In the genomic region with DNA sequence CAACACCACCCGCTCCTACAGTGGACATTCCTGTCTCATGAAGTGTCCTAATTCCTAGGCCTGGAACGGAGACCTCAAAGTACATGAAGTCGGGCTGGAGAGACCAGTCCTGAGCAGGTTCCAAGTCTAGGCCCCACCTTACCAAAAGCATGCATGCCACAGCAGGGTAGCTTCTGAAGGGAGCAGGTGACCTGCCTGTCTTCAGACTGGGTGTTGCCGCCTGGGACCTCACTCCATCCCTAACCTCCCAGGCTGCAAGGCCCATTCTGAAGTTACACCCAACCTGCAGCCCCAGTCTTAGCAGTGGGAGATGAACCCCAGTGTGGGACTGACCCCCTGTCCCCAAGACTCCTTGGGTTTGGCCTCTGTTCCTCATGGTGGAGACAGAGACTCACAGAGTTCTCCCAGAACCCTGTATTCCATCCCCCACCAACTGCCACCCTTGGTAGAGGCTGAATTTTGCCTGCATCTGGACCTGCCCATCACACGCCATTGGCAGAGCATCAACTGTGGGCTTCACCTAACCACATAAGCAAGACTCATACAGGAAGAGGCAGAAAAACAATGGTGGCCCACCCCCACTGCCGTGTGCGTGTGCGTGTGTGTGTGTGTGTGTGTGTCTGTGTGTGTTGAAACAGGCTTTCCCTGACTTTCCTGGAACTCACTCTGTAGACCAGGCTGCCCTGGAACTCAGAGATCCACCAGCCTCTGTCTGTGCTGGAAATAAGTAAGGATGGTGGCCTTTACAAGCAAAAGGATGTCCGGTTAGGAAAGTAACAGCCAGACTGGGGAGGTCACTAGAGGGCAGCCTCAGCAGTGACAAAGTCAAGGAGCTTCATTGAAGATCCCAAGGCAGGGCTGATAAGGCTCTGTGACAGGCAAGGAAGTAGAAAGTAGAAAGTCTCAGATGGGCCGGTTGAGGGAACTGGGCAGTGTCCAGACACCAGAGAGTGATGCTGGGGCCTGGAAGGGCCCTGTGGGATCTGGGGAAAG, we compare ENCODE assay signal across 16 mouse cellular contexts. TPM values are rescaled to one million over a fixed set of nuclear protein-coding genes. Genes with fewer than 3 reads are reported as not detected.
DNase-seq lines count a peak whose midpoint lies in the region; ATAC-seq and TF ChIP-seq lines count a peak whose summit lies in the region.
"Had no signal": no experiment of that assay in that cellular context is flagged by ENCODE, and none has a peak within 500 bp of the region (broad histone marks: within the 10 kb centered on the region; RNA-seq: fewer than 3 reads in every experiment).

No protein-coding gene starts in this region.

- no peak overlapping the region for H3K4me2 ChIP-seq in liver, embryonic 14.5 days (ENCODE audit: low read depth)
- H3K4me2 ChIP-seq: forebrain, embryonic 13.5 days; heart, embryonic 15.5 days had no signal

- TF ChIP-seq POLR2A in cerebellum, adult 2 months (IDR thresholded peaks at IDR 0.05; ENCODE audit: borderline replicate concordance, insufficient read depth, low read length), result no peak
- no peak for TF ChIP-seq POLR2A in lung, adult 2 months (IDR thresholded peaks at IDR 0.05; ENCODE audit: borderline replicate concordance, extremely low read depth, low read depth, low read length)

- ATAC-seq in liver, embryonic 14.5 days (ENCODE audit: insufficient read depth), result no peak
- ATAC-seq: forebrain, embryonic 13.5 days had no signal

- no peak overlapping the region for H3K4me3 ChIP-seq in cerebellum, adult 2 months (replicated peaks; ENCODE audit: insufficient read depth, low read depth, low read length)
- no peak overlapping the region for H3K4me3 ChIP-seq in lung, adult 2 months (replicated peaks; ENCODE audit: extremely low read depth, low read depth, low read length)
- no peak overlapping the region for H3K4me3 ChIP-seq in liver, embryonic 14.5 days (ENCODE audit: insufficient read depth in 1 of 2, low read depth in 2 of 2, low read length in 2 of 2)
- no peak overlapping the region for H3K4me3 ChIP-seq in limb, embryonic 10.5 days
- H3K4me3 ChIP-seq: embryonic facial prominence, embryonic 10.5 days; forebrain, embryonic 13.5 days; heart, embryonic 15.5 days had no signal

- no peak for DNase-seq in cerebellum, adult 2 months
- no peak for DNase-seq in cerebellum, adult 11 months
- peak; percentile 15 for DNase-seq in lung, adult 2 months
- DNase-seq in lung, postnatal 14 days, result no peak
- no peak for DNase-seq in liver, embryonic 14.5 days (ENCODE audit: low read depth in 3 of 3, low spot score in 3 of 3)
- DNase-seq in yolk sac, embryonic 10.5 days (ENCODE audit: low spot score), result peak; percentile 41
- no peak for DNase-seq in limb, embryonic 10.5 days (ENCODE audit: low spot score)
- DNase-seq in embryo, embryonic 10 days (ENCODE audit: low spot score), result no peak
- DNase-seq: adrenal gland, postnatal 36 days; cerebellum, adult 18-20 months; gastrocnemius, postnatal 14 days; left cerebral cortex, postnatal 4 days; right cerebral cortex, postnatal 4 days had no signal

- H3K27ac ChIP-seq in cerebellum, adult 2 months (ENCODE audit: insufficient read depth, low read length), result no peak overlapping the region
- H3K27ac ChIP-seq in liver, embryonic 14.5 days, result no peak overlapping the region
- no peak overlapping the region for H3K27ac ChIP-seq in limb, embryonic 10.5 days
- H3K27ac ChIP-seq: embryonic facial prominence, embryonic 10.5 days; forebrain, embryonic 13.5 days; heart, embryonic 15.5 days had no signal

- no peaks in the 10 kb centered on the region for H3K36me3 ChIP-seq in liver, embryonic 14.5 days (replicated peaks; ENCODE audit: control insufficient read depth, insufficient read depth, low read depth)
- H3K36me3 ChIP-seq in limb, embryonic 10.5 days, result 0 out of 2 replicates have a peak, but pooled peaks cover 4% of the 10 kb centered on the region
- H3K36me3 ChIP-seq: embryonic facial prominence, embryonic 10.5 days; heart, embryonic 15.5 days had no signal

- no peak for TF ChIP-seq EP300 in liver, embryonic 14.5 days (IDR thresholded peaks at IDR 0.05; ENCODE audit: low read depth)

- no peak overlapping the region for H3K9ac ChIP-seq in liver, embryonic 14.5 days (replicated peaks)
- H3K9ac ChIP-seq: forebrain, embryonic 13.5 days; heart, embryonic 15.5 days had no signal

- no peaks in the 10 kb centered on the region for H3K27me3 ChIP-seq in cerebellum, adult 2 months (ENCODE audit: control insufficient read depth, insufficient read depth, low read length)
- H3K27me3 ChIP-seq in liver, embryonic 14.5 days (ENCODE audit: control insufficient read depth, insufficient read depth, low read length), result no peaks in the 10 kb centered on the region
- peaks cover 32% of the 10 kb centered on the region for H3K27me3 ChIP-seq in limb, embryonic 10.5 days (ENCODE audit: low read depth, poor library complexity, severe bottlenecking)
- H3K27me3 ChIP-seq: forebrain, embryonic 13.5 days had no signal

- H3K9me3 ChIP-seq in liver, embryonic 14.5 days (ENCODE audit: control insufficient read depth, low read length), result no peaks in the 10 kb centered on the region
- H3K9me3 ChIP-seq in limb, embryonic 10.5 days (replicated peaks), result no peaks in the 10 kb centered on the region
- H3K9me3 ChIP-seq: embryonic facial prominence, embryonic 10.5 days; forebrain, embryonic 13.5 days; heart, embryonic 15.5 days had no signal

- H3K4me1 ChIP-seq in cerebellum, adult 2 months (ENCODE audit: control insufficient read depth, insufficient read depth, low read length), result peaks cover 18% of the 10 kb centered on the region
- peaks cover 21% of the 10 kb centered on the region for H3K4me1 ChIP-seq in lung, adult 2 months (ENCODE audit: control insufficient read depth, insufficient read depth, low read length)
- H3K4me1 ChIP-seq in liver, embryonic 14.5 days (replicated peaks; ENCODE audit: control insufficient read depth in 2 of 2, insufficient read depth in 2 of 2, low read length in 1 of 2), result peaks cover 15 to 20% of the 10 kb centered on the region in 2 experiments
- peaks cover 21% of the 10 kb centered on the region for H3K4me1 ChIP-seq in limb, embryonic 10.5 days

- 77% methylated on average over 10 of the region's 10 CpGs for WGBS in cerebellum, adult 2 months
- 58% methylated on average over 10 of the region's 10 CpGs for WGBS in lung, adult 2 months
- WGBS in liver, embryonic 14.5 days (ENCODE audit: insufficient replicate concordance), result 64% methylated on average over 10 of the region's 10 CpGs
- WGBS in limb, embryonic 10.5 days, result 73% methylated on average over 10 of the region's 10 CpGs

- peak; percentile 23; the same call in 1 of the 2 replicates for TF ChIP-seq CTCF in cerebellum, adult 2 months (IDR thresholded peaks at IDR 0.05; ENCODE audit: borderline replicate concordance, insufficient read depth, low read depth, low read length)
- TF ChIP-seq CTCF in lung, adult 2 months (IDR thresholded peaks at IDR 0.05; ENCODE audit: insufficient read depth, low read length), result 0 out of 2 replicates have a peak, but pooled peaks have one; percentile 10
- peak; percentile 46 for TF ChIP-seq CTCF in liver, embryonic 14.5 days (IDR thresholded peaks at IDR 0.05; ENCODE audit: low read depth)

RNA-seq across cellular contexts. Expression of a gene that starts 3.9 kb away (rescaled TPM):
- polyA plus RNA-seq in cerebellum, adult 2 months (2012; rRNA removed), result 8.3 and 8.5 TPM in 2 replicates
- polyA plus RNA-seq in lung, adult 2 months (2012; rRNA removed), result 20.8 and 27.6 TPM in 2 replicates
- polyA plus RNA-seq in liver, embryonic 14.5 days (2012; rRNA removed), result 0.28 and 0.39 TPM in 2 replicates
- 0.04 and 0.16 TPM in 2 replicates for polyA plus RNA-seq in liver, embryonic 14.5 days (2014; fragmentation: Nextera tagmentation; extraction: Ambion mirVana)
- polyA plus RNA-seq in limb, embryonic 10.5 days (2016; fragmentation: Nextera tagmentation; extraction: Ambion mirVana), result 0.05 and 0.08 TPM in 2 replicates

RNA-seq across cellular contexts. Expression of a gene that starts 6.2 kb away (rescaled TPM):
- polyA plus RNA-seq in cerebellum, adult 2 months (2012; rRNA removed), result not detected in 2 replicates
- polyA plus RNA-seq in lung, adult 2 months (2012; rRNA removed), result 2.2 and 70.4 TPM in 2 replicates
- not detected in 2 replicates for polyA plus RNA-seq in liver, embryonic 14.5 days (2012; rRNA removed)
- not detected in 2 replicates for polyA plus RNA-seq in liver, embryonic 14.5 days (2014; fragmentation: Nextera tagmentation; extraction: Ambion mirVana)
- polyA plus RNA-seq in limb, embryonic 10.5 days (2016; fragmentation: Nextera tagmentation; extraction: Ambion mirVana), result not detected in 2 replicates
- polyA plus RNA-seq: embryonic facial prominence, embryonic 10.5 days; forebrain, embryonic 13.5 days; heart, embryonic 15.5 days had no signal

RNA-seq across cellular contexts. Expression of a gene that starts 13.2 kb away (rescaled TPM):
- 212 and 227 TPM in 2 replicates for polyA plus RNA-seq in cerebellum, adult 2 months (2012; rRNA removed)
- polyA plus RNA-seq in lung, adult 2 months (2012; rRNA removed), result 5.8 and 9.2 TPM in 2 replicates
- 0.21 and 0.40 TPM in 2 replicates for polyA plus RNA-seq in liver, embryonic 14.5 days (2012; rRNA removed)
- 0.25 and 0.27 TPM in 2 replicates for polyA plus RNA-seq in liver, embryonic 14.5 days (2014; fragmentation: Nextera tagmentation; extraction: Ambion mirVana)
- 0.04 and 0.11 TPM in 2 replicates for polyA plus RNA-seq in limb, embryonic 10.5 days (2016; fragmentation: Nextera tagmentation; extraction: Ambion mirVana)

RNA-seq across cellular contexts. Expression of a gene that starts 20.8 kb away (rescaled TPM):
- polyA plus RNA-seq in cerebellum, adult 2 months (2012; rRNA removed), result 21.8 and 22.0 TPM in 2 replicates
- polyA plus RNA-seq in lung, adult 2 months (2012; rRNA removed), result 18.1 and 23.5 TPM in 2 replicates
- polyA plus RNA-seq in liver, embryonic 14.5 days (2012; rRNA removed), result 4.1 and 5.0 TPM in 2 replicates
- polyA plus RNA-seq in liver, embryonic 14.5 days (2014; fragmentation: Nextera tagmentation; extraction: Ambion mirVana), result 18.3 and 22.8 TPM in 2 replicates
- 16.1 and 16.3 TPM in 2 replicates for polyA plus RNA-seq in limb, embryonic 10.5 days (2016; fragmentation: Nextera tagmentation; extraction: Ambion mirVana)

RNA-seq across cellular contexts. Expression of a gene that starts 38.1 kb away (rescaled TPM):
- polyA plus RNA-seq in cerebellum, adult 2 months (2012; rRNA removed), result 0.86 and 0.97 TPM in 2 replicates
- polyA plus RNA-seq in lung, adult 2 months (2012; rRNA removed), result 11.8 and 15.2 TPM in 2 replicates
- polyA plus RNA-seq in liver, embryonic 14.5 days (2012; rRNA removed), result 2.6 and 3.1 TPM in 2 replicates
- 1.5 and 1.7 TPM in 2 replicates for polyA plus RNA-seq in liver, embryonic 14.5 days (2014; fragmentation: Nextera tagmentation; extraction: Ambion mirVana)
- polyA plus RNA-seq in limb, embryonic 10.5 days (2016; fragmentation: Nextera tagmentation; extraction: Ambion mirVana), result 0.28 and 0.36 TPM in 2 replicates

Comparison
In these comparisons a context has a peak if more than half of its experiments do, and no peak if none do; other contexts are left out.
1. DNase-seq: peak in lung, adult 2 months (single experiment) and yolk sac, embryonic 10.5 days (single experiment); none in cerebellum, adult 2 months (0 of 2), cerebellum, adult 11 months (single experiment), lung, postnatal 14 days (single experiment), liver, embryonic 14.5 days (0 of 3), limb, embryonic 10.5 days (single experiment) and embryo, embryonic 10 days (single experiment).
2. RNA of a gene that starts 13.2 kb away (polyA plus RNA-seq): 212 to 227 TPM in cerebellum, adult 2 months; 5.8 to 9.2 TPM in lung, adult 2 months, 0.21 to 0.40 TPM in liver, embryonic 14.5 days and 0.04 to 0.11 TPM in limb, embryonic 10.5 days; every median in the first group is over 10 times any median in the second.
3. Peak in every context shown above with its lines, with median percentiles within 50 percentile points of each other: CTCF ChIP-seq.